Mouse (Mus musculus) left cerebral cortex, postnatal 25 days (tissue): ENCODE measurements at regions not wholly inside any gene's neighbourhood (a gene's known extent, or its start where the extent isn't known, plus 50 kb on each side); places are given as distances from the start of the nearest gene placed in this dataset.
A peak's percentile ranks its signal among the peaks of the same experiment; 100 is the strongest.

Experiments
- DNase-seq, 2 experiments: peaks; one replicate each; pipeline ENCODE4 v3.0.0; 2022; ENCODE audit warnings: low spot score in 2 of 2, mixed read lengths in 1 of 2
- intact Hi-C: fragments of 180-260 bp; cut with DNase I; formaldehyde crosslinking; loops from one replicate; pipeline ENCODE4 v1.15.1; 2025

- DNase-seq, result peak; percentile 12 to 61
- intact Hi-C loops, result no loop called here
These were observed 1383.6 kb upstream of the Slc39a10 start for GRCm38 (mm10) chr1:48276206-48276605.

GRCm38 (mm10) chr1:48275666-48276065 lies 1383.0 kb upstream of the Slc39a10 start:
- DNase-seq, result no peak
- intact Hi-C loops, result no loop called here
